8 mouse cellular contexts compared by ENCODE assay signal in the genomic region with DNA sequence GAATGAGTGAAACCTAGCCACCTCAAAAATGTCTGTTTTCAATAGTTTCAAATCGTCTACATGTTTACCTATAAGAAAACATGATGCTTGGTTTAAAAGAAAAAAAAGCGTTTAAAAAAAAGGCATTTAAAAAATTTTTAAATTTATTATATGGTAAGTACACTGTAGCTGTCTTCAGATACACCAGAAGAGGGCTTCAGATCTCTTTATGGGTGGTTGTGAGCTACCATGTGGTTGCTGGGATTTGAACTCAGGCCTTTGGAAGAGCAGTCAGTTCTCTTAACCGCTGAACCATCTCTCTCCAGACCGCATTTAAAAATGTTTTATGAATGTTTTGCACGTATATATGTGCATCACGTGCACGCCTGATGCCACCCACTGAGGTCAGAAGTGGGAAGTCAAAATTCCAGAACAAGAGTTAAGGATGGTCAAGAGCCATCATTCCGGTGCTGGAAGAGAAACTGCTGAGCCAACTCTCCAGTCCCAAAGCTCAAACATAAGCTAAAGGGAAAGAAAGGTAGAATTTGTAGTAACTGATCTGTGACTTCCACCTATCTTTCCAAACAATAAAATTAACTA. TPM values are rescaled to one million over a fixed set of nuclear protein-coding genes. Genes with fewer than 3 reads are reported as not detected.
A peak's percentile ranks its signal among the peaks of the same experiment; 100 is the strongest.
DNase-seq lines count a peak whose midpoint lies in the region; ATAC-seq and TF ChIP-seq lines count a peak whose summit lies in the region.

No protein-coding gene starts in this region.

- H3K9me3 ChIP-seq in heart, embryonic 15.5 days (replicated peaks), result no peaks in the 10 kb centered on the region
- H3K9me3 ChIP-seq in MEL (replicated peaks; ENCODE audit: insufficient read depth, low read length), result no peaks in the 10 kb centered on the region
- no peaks in the 10 kb centered on the region for H3K9me3 ChIP-seq in hindbrain, embryonic 11.5 days (ENCODE audit: control insufficient read depth, low read length)
- H3K9me3 ChIP-seq in midbrain, embryonic 12.5 days, result no peaks in the 10 kb centered on the region

- H3K36me3 ChIP-seq in heart, embryonic 15.5 days, result no peaks in the 10 kb centered on the region
- peaks cover 5 to 31% of the 10 kb centered on the region in 2 experiments; a peak in 3 of 4 replicates for H3K36me3 ChIP-seq in MEL (ENCODE audit: control insufficient read depth in 1 of 2, insufficient read depth in 2 of 2, low read length in 2 of 2)
- H3K36me3 ChIP-seq in hindbrain, embryonic 11.5 days (ENCODE audit: control insufficient read depth, insufficient read depth, low read length), result no peaks in the 10 kb centered on the region
- peaks cover 10% of the 10 kb centered on the region for H3K36me3 ChIP-seq in midbrain, embryonic 12.5 days

- peaks cover 55% of the 10 kb centered on the region for H3K79me2 ChIP-seq in MEL (ENCODE audit: control insufficient read depth, insufficient read depth, low read length, poor library complexity)

- no peak for TF ChIP-seq CTCF in MEL (IDR thresholded peaks at IDR 0.05 in 2 of 3, conservative IDR thresholded peaks at IDR 0.05 in 1 of 3; ENCODE audit: control insufficient read depth in 1 of 3, insufficient read depth in 1 of 3, low read depth in 2 of 3, low read length in 3 of 3, poor library complexity in 1 of 3, severe bottlenecking in 1 of 3)

- 41% methylated on average over 8 of the region's 8 CpGs for WGBS in heart, embryonic 15.5 days
- 65% methylated on average over 8 of the region's 8 CpGs for WGBS in hindbrain, embryonic 11.5 days
- 66% methylated on average over 8 of the region's 8 CpGs for WGBS in midbrain, embryonic 12.5 days

- peaks cover 16% of the 10 kb centered on the region for H3K4me1 ChIP-seq in heart, embryonic 15.5 days (replicated peaks)
- peaks cover 2 to 7% of the 10 kb centered on the region in 2 experiments; a peak in 2 of 4 replicates for H3K4me1 ChIP-seq in MEL (ENCODE audit: control insufficient read depth in 1 of 2, insufficient read depth in 2 of 2, low read length in 2 of 2)
- H3K4me1 ChIP-seq in hindbrain, embryonic 11.5 days (replicated peaks; ENCODE audit: control insufficient read depth, insufficient read depth, low read length), result no peaks in the 10 kb centered on the region
- H3K4me1 ChIP-seq in midbrain, embryonic 12.5 days, result peaks cover 10% of the 10 kb centered on the region

- H3K9ac ChIP-seq in heart, embryonic 15.5 days, result peak overlapping the region; percentile 99
- peak overlapping the region; percentile 100 for H3K9ac ChIP-seq in MEL (ENCODE audit: control insufficient read depth, low read depth, low read length, poor library complexity, severe bottlenecking)
- H3K9ac ChIP-seq in hindbrain, embryonic 11.5 days (ENCODE audit: low read depth, low read length), result peak overlapping the region; percentile 99
- peak overlapping the region; percentile 100 for H3K9ac ChIP-seq in midbrain, embryonic 12.5 days (replicated peaks)

- peak overlapping the region; percentile 85 for H3K4me2 ChIP-seq in heart, embryonic 15.5 days
- peak overlapping the region; percentile 57 for H3K4me2 ChIP-seq in hindbrain, embryonic 11.5 days (replicated peaks; ENCODE audit: low read depth, low read length)
- peak overlapping the region; percentile 85 for H3K4me2 ChIP-seq in midbrain, embryonic 12.5 days (replicated peaks)

- ATAC-seq in heart, embryonic 15.5 days (replicated peaks; ENCODE audit: insufficient number of reproducible peaks, insufficient read depth, low FRiP score, low read depth), result no peak
- no peak for ATAC-seq in hindbrain, embryonic 11.5 days (ENCODE audit: low FRiP score)
- ATAC-seq in midbrain, embryonic 12.5 days (ENCODE audit: low FRiP score, low read depth), result no peak

- TF ChIP-seq RAD21 in MEL (IDR thresholded peaks at IDR 0.05; ENCODE audit: low read depth, low read length), result no peak

- no peak for TF ChIP-seq POLR2A in MEL (IDR thresholded peaks at IDR 0.05; ENCODE audit: control insufficient read depth in 1 of 2, insufficient read depth in 1 of 2, low read depth in 1 of 2, low read length in 2 of 2, poor library complexity in 1 of 2)

- H3K27ac ChIP-seq in heart, embryonic 15.5 days, result peak overlapping the region; percentile 99
- peak overlapping the region; percentile 93 for H3K27ac ChIP-seq in MEL (ENCODE audit: control insufficient read depth, low read depth, low read length)
- H3K27ac ChIP-seq in hindbrain, embryonic 11.5 days (ENCODE audit: low read depth, low read length), result no peak overlapping the region
- H3K27ac ChIP-seq in midbrain, embryonic 12.5 days (replicated peaks), result peak overlapping the region; percentile 99; the same call in 1 of the 2 replicates

- DNase-seq in heart, adult 9 months (ENCODE audit: low spot score in 2 of 2), result no peak
- no peak for DNase-seq in MEL (ENCODE audit: low read depth, low spot score)
- DNase-seq in hindbrain, embryonic 11.5 days (ENCODE audit: low spot score), result peak; percentile 15
- DNase-seq in testis, postnatal 14 days (ENCODE audit: low spot score), result no peak
- no peak for DNase-seq in frontal cortex, postnatal 10 days (ENCODE audit: low spot score in 2 of 2)
- DNase-seq in cerebellum, adult 11 months, result no peak

- peak overlapping the region; percentile 87 for H3K4me3 ChIP-seq in heart, embryonic 15.5 days
- H3K4me3 ChIP-seq in MEL (ENCODE audit: control insufficient read depth in 1 of 2, insufficient read depth in 1 of 2, low read depth in 2 of 2, low read length in 2 of 2), result peak overlapping the region; percentile 74 to 98
- peak overlapping the region; percentile 98 for H3K4me3 ChIP-seq in hindbrain, embryonic 11.5 days (ENCODE audit: low read depth, low read length)
- H3K4me3 ChIP-seq in midbrain, embryonic 12.5 days, result peak overlapping the region; percentile 99

- H3K27me3 ChIP-seq in heart, embryonic 15.5 days, result no peaks in the 10 kb centered on the region
- H3K27me3 ChIP-seq in MEL (ENCODE audit: control insufficient read depth in 1 of 2, insufficient read depth in 2 of 2, low read length in 2 of 2), result no peaks in the 10 kb centered on the region
- H3K27me3 ChIP-seq in hindbrain, embryonic 11.5 days (ENCODE audit: control insufficient read depth, insufficient read depth, low read length), result no peaks in the 10 kb centered on the region
- H3K27me3 ChIP-seq in midbrain, embryonic 12.5 days, result no peaks in the 10 kb centered on the region

- peak; percentile 5 to 14; a peak in 1 of 4 replicates for TF ChIP-seq EP300 in MEL (IDR thresholded peaks at IDR 0.05; ENCODE audit: low read depth in 1 of 2, low read length in 2 of 2)

TF ChIP-seq in MEL, 35 proteins besides CTCF, POLR2A, EP300 and RAD21:
- TF ChIP-seq USF1 (IDR thresholded peaks at IDR 0.05; ENCODE audit: low read depth, low read length) (peak; percentile 64), BHLHE40 (IDR thresholded peaks at IDR 0.05; ENCODE audit: borderline replicate concordance, low read depth, low read length) (peak; percentile 72), MYC (IDR thresholded peaks at IDR 0.05; ENCODE audit: low read depth, low read length) (peak; percentile 38; the same call in 1 of the 2 replicates), MXI1 (IDR thresholded peaks at IDR 0.05; ENCODE audit: low read depth, low read length) (no peak), CHD1 (IDR thresholded peaks at IDR 0.05; ENCODE audit: low read depth, low read length) (no peak), MAX (IDR thresholded peaks at IDR 0.05; ENCODE audit: low read length) (peak; percentile 9; the same call in 1 of the 2 replicates)

RNA-seq across cellular contexts. Expression of a gene that starts 3.3 kb away (rescaled TPM):
- 73.4 and 76.1 TPM in 2 replicates for polyA plus RNA-seq in heart, embryonic 15.5 days (2015; fragmentation: Nextera tagmentation; extraction: Ambion mirVana)
- total RNA-seq in MEL (2012; rRNA removed), result 61.1 and 63.5 TPM in 2 replicates
- polyA plus RNA-seq in MEL (2012; ENCODE audit: insufficient read depth in 1 of 2, insufficient read length in 2 of 2, low read depth in 1 of 2, low replicate concordance in 2 of 2, missing spikeins in 1 of 2), result 10 to 100 TPM in 1 of 2 experiments, not detected in 1; 74.0 TPM
- polyA plus RNA-seq in hindbrain, embryonic 11.5 days (2014; fragmentation: Nextera tagmentation; extraction: Ambion mirVana), result 130 and 133 TPM in 2 replicates
- 118 and 132 TPM in 2 replicates for polyA plus RNA-seq in midbrain, embryonic 12.5 days (2016; fragmentation: Nextera tagmentation; extraction: Ambion mirVana)

RNA-seq across cellular contexts. Expression of a gene that starts 16.0 kb away (rescaled TPM):
- 376 and 436 TPM in 2 replicates for polyA plus RNA-seq in heart, embryonic 15.5 days (2015; fragmentation: Nextera tagmentation; extraction: Ambion mirVana)
- 284 and 295 TPM in 2 replicates for total RNA-seq in MEL (2012; rRNA removed)
- 100 to 1,000 TPM; 293 to 320 TPM for polyA plus RNA-seq in MEL (2012; ENCODE audit: insufficient read depth in 1 of 2, insufficient read length in 2 of 2, low read depth in 1 of 2, low replicate concordance in 2 of 2, missing spikeins in 1 of 2)
- 120 and 127 TPM in 2 replicates for polyA plus RNA-seq in hindbrain, embryonic 11.5 days (2014; fragmentation: Nextera tagmentation; extraction: Ambion mirVana)
- 98.8 and 110 TPM in 2 replicates for polyA plus RNA-seq in midbrain, embryonic 12.5 days (2016; fragmentation: Nextera tagmentation; extraction: Ambion mirVana)

RNA-seq across cellular contexts. Expression of a gene that starts 30.1 kb away (rescaled TPM):
- 26.5 and 46.7 TPM in 2 replicates for polyA plus RNA-seq in heart, embryonic 15.5 days (2015; fragmentation: Nextera tagmentation; extraction: Ambion mirVana)
- 54.9 and 60.1 TPM in 2 replicates for total RNA-seq in MEL (2012; rRNA removed)
- polyA plus RNA-seq in MEL (2012; ENCODE audit: insufficient read depth in 1 of 2, insufficient read length in 2 of 2, low read depth in 1 of 2, low replicate concordance in 2 of 2, missing spikeins in 1 of 2), result 10 to 100 TPM in 1 of 2 experiments, not detected in 1; 33.8 TPM
- 244 and 372 TPM in 2 replicates for polyA plus RNA-seq in hindbrain, embryonic 11.5 days (2014; fragmentation: Nextera tagmentation; extraction: Ambion mirVana)
- polyA plus RNA-seq in midbrain, embryonic 12.5 days (2016; fragmentation: Nextera tagmentation; extraction: Ambion mirVana), result 393 and 402 TPM in 2 replicates

RNA-seq across cellular contexts. Expression of a gene that starts 50.3 kb away (rescaled TPM):
- 0.29 and 0.40 TPM in 2 replicates for polyA plus RNA-seq in heart, embryonic 15.5 days (2015; fragmentation: Nextera tagmentation; extraction: Ambion mirVana)
- 13.6 and 14.6 TPM in 2 replicates for total RNA-seq in MEL (2012; rRNA removed)
- polyA plus RNA-seq in MEL (2012; ENCODE audit: insufficient read depth in 1 of 2, insufficient read length in 2 of 2, low read depth in 1 of 2, low replicate concordance in 2 of 2, missing spikeins in 1 of 2), result 1 to 10 TPM in 1 of 2 experiments, not detected in 1; 1.0 TPM
- 0.71 and 1.2 TPM in 2 replicates for polyA plus RNA-seq in hindbrain, embryonic 11.5 days (2014; fragmentation: Nextera tagmentation; extraction: Ambion mirVana)
- polyA plus RNA-seq in midbrain, embryonic 12.5 days (2016; fragmentation: Nextera tagmentation; extraction: Ambion mirVana), result 1.3 and 1.4 TPM in 2 replicates
